Mouse (Mus musculus) heart, postnatal 10 days (tissue): ENCODE measurements around the gene Nsun3. TPM values are rescaled to one million over a fixed set of nuclear protein-coding genes. Genes with fewer than 3 reads are reported as not detected.

Source experiments
- DNase-seq, 2 experiments: peaks; one replicate each; pipeline ENCODE4 v3.0.0; 2021
- intact Hi-C: fragments of 180-260 bp; cut with DNase I; formaldehyde crosslinking; loops from one replicate; pipeline ENCODE4 v1.15.1; 2025
- total RNA-seq, 2 experiments: library from RNA; stranded (reverse); gene quantifications; 2 replicates each; pipeline ENCODE4 v1.2.3; 2021

The Nsun3 gene
- 10 to 100 TPM; 10.3 to 11.9 TPM for total RNA-seq

DNA sequence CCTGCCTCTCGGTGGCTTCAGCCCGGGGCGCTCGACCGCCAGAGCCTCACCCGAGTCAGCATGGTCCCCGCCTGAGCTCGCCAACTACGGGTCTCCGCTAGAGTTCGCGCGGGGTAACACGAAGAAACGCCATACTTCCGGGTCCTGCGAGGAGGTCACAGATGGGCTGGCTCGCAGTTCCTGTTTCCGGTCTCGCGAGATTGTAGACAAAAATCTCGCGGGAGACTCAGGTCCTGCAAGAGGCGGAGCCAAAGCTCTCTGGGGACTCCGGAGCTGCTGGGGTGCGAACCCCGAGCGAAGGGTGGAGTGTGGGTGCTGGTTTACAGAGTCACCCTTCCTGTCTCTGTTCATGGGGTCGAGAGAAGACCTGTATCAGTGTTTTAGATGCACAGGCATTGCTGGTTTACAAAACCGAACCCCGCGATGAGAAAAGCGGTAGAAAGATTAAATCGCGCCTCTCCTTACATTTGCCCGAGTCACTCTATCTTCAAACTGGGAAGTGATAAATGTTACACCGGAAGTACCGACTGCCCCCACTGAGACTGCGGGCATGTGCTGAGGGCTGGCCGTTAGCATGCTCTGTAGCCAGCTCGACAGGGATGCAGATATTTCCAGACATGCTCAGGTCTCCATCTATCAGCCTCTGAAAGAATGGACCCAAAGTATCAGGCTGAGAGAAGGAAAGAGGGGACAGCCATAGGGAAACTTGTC lies at the start of gene Nsun3:
Gene Nsun3, minus strand, starts transcription at position 198 of the 711 bp plus-strand sequence.
- intact Hi-C loops = no loop called here
- peak; percentile 96 for DNase-seq

DNA sequence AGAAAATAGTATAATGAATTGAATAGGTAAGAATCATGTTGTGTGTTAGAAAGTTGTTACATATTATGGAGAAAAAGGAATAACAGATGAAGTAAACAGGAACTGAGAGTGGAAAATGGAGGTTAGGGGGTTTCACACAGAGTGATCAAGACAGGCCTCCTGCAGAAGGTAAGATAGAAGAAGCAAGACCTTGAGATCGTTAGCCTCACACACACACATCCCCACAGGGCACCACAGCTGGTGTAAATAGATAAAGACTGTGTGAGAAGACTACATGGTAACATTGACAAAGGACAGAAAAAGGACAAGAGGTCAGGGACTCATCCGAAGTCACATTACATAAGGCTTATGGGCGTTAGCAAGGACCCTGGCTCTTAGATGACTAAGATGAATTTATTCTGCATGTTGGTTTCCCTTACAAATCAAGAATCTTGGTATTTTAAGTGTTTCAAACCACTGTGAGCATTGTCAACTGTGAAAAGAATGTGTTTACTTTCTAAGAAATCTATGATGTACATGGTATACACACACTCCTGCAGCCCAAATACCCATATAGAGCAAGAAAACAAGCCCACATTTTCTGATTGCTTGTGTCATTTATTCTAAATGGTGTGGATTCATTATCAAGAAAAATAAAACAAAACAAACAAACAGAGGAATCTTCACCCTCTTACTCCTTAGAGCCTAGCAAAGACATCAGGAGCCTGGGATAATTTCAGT lies 47.6 kb upstream of the Nsun3 start:
- DNase-seq = no peak
- intact Hi-C loops = no loop called here

DNA sequence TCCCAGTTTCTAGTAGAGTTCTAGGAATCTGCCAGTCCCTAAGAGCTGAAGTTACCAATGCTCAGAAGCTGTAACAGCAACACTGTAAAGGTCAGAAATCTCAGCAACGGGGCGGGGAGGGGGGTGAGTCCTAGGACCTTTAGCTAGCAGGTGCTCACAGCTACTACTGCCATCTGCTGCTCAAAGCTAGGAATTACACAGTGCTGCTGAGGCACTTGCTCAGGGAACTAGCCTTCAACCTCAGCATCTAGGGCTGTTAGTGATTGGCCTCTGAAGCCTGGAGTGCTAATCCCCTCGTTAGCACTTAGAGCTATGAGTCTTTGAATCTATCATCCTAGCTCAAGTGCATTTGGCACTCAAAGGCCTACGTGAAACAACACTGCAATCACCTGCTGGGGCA lies 45.9 kb upstream of the Nsun3 start:
- intact Hi-C loops = no loop called here
- peak; percentile 48 to 57 for DNase-seq

DNA sequence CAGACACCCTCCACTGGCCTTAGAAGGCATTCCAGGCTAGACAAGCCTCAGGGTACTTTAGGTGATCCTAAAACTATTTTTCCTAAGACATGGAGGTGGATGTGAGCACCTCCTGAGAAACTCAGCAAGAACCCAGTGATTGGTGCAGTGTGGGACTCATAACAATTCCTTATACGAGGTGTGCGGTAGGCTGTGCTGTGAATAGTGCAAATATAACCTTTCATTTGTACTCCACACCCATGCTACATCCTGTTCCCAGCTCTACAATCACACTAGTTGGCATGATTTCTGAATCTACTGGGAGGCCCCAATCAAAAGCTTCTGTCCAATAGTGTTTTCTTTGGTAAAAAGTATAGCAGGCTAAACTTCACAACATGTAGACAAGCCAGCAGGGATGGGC lies 45.4 kb upstream of the Nsun3 start:
- intact Hi-C loops = no loop called here
- no peak for DNase-seq

DNA sequence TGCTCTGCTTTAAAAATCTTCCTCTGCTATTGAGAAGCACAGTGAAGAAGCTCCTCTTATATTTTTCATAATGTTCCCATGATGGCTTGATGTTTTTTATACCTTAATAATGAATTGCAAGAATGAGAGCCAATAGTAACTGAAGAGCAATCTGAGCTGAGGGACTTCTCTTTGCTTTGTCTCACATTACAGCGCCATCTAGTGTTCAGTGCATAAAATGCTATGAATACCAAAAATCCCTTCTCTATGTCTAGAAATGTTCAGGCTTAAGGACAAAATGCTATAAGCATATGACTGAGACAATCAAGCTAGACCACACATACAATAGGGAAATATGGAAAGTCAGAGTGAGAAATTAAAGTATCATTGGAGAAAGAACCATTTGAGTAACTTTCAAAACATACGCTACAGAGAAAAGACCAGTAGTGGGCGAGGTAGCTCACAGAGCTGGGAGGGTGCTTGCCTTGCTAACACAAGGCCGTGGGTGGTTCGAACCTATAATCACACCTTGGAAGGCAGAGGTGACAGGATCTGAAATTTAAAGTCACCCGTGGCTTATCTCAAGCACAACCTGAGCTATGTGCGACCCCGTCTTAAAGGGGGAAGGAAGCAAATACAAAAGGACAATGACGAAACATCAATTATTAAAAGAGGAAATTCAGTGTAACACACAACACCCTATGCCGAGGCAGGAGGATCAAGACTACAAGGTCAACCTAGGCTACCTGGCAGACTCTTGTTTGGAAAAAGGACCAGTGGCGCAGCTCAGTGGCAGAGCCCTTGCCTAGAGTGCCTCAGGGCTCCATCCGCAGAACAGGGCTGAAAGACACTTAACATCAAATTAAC lies 39.8 kb upstream of the Nsun3 start:
- intact Hi-C loops = loop anchor here (2.0 to 10.0 kb wide), 2 partner anchors 44 to 322 kb away; no protein-coding TSS in a partner anchor
- DNase-seq = peak; percentile 18 to 52

DNA sequence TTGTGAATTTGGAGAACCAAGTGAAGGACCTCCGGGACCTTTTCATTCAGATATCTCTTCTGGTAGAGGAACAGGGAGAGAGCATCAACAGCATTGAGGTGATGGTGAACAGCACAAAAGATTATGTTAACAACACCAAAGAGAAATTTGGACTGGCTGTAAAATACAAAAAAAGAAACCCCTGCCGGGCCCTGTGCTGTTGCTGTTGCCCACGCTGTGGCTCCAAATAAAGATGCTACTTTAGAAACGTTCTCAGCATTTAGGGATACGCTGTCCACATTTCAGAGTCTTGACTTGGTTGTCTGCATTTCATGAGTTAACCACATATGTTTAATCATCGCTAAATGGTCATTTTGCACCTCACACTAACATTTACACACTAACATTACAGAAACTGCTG lies 35.9 kb upstream of the Nsun3 start:
- intact Hi-C loops = loop anchor here (10.0 kb wide), 1 partner anchor 318 kb away; no protein-coding TSS in a partner anchor
- DNase-seq = no peak

DNA sequence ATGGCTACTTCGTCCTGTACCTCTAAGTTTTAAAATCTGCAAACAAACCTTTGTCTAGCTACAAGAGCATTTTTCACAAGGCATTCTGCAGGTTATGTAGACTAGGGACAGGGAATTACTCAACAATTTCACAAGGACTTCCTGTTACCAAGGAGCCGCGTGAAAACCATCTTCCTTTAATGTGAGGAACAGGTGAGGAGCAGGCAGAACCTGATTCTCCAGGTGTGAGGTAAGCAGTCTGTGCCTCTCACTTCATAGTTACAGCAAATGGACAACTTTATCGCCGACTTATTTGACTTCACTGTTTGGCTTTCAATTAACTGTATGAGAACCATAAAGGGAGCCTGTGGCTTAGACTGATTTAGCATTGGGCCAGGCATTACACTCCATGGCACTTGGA lies 27.9 kb upstream of the Nsun3 start, which contains the start of gene Stx19:
Gene Stx19, plus strand, starts transcription at position 186 of the 400 bp plus-strand sequence.
- intact Hi-C loops = no loop called here
- DNase-seq = no peak

DNA sequence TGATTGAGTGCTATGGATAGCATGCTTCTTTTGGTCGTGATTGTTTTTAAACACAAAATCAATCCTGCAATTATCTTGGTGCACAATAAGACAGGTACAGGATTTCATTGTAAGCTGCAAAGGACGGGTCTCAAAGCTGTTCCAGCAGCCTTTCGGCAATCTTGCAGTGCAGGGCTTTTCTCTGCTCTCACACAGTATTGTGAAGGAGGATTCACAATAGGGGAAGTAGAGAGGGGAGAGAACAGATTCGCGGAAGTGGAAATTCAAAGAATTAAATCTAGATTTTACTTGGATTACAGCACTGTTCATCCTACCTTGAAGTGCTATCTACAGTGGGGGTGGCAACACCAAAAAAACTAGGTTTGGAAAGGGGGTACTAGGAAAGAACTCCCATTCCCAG lies 27.2 kb upstream of the Nsun3 start:
- DNase-seq = no peak
- intact Hi-C loops = no loop called here

DNA sequence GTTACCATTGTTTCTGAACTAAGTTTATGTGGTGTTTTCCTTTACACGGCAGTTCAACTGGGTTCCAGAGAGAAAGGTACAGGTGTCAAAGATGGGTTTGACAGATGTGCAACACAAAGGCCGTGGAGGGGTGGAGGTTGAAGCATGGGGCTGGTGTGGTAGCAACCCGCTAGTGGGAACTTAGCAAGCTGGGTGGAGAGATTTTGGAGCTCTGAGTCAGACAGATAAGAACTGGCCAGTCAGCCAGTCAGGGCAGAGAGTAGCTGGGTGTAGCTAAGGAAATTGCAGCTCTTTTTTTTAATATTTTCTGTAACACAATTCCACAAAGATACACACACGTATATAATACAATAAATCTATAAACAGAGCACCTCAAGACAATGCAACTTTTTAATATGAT lies 24.2 kb upstream of the Nsun3 start:
- intact Hi-C loops = no loop called here
- no peak for DNase-seq

DNA sequence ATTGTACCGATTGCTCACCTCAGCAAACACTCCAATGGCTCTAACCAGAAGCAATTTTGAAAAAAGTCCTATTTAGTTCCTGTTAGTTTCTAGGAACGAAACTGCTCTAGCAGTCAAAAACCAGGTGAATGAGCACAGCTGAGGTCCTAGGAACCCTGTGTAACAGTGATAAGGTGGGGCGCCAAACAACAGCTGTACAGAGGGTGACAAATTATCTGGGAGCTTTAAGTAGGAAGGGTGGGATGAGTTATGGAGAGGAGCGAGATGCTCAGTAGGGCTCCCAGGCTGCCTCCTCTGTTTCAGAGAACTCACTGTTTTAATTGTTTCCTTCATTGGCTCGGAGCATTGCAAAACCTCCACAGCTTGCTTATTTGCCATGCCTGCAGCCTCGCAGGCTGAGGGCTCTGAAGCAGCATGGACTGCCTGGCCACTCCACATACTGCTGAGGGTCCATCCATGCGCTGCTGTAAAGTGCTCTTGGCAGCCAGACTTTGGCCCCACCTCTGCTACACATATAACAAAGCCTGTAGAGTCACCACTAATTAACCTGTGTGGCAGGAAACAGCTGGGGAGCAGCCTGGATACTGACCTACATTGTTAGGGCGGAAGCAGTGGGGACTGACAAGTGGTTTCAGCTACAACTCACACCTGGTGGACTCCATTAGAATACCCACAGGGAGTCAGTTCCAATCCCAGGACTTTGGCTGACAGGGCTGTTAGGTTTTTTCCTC lies 20.8 kb upstream of the Nsun3 start:
- intact Hi-C loops = no loop called here
- DNase-seq = peak; percentile 12 to 17

DNA sequence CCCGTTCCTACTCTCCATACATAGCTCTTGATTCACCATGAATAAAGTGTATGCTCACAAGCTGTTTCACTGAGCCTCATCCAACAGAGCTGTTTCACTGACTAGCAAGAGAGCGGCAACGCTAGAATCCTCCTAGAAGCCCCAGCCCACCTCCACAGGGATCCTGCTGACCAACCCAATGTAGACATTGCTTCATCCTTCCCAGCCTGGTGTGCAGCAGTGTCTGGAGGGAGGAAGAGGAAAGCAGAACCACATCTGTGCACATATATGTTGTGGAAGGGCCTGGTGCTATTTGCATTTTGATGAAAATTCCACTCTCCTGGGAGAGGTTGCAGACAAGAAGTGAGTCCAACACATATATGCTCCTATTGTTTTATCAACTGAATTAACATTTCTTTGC lies 18.0 kb upstream of the Nsun3 start:
- intact Hi-C loops = no loop called here
- no peak for DNase-seq

DNA sequence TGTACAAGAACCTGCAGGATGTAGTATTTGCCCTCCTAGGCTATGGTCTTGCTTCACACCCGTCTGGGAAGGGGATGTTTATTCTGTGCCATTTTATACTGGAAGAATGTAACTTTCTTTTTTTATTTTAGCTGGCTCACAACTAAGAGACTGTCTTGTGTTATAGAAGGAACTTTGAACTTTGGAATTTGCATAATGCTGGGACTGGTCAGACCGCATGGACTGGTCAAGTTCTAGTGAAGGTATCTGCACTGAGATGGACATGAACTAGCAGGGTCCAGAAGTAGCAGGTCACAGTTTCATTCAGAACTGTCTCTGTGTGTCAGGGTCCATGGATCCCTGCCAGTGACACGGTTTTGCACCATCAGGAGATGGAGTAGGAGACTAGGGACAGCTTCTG lies 13.2 kb upstream of the Nsun3 start:
- no peak for DNase-seq
- intact Hi-C loops = no loop called here

DNA sequence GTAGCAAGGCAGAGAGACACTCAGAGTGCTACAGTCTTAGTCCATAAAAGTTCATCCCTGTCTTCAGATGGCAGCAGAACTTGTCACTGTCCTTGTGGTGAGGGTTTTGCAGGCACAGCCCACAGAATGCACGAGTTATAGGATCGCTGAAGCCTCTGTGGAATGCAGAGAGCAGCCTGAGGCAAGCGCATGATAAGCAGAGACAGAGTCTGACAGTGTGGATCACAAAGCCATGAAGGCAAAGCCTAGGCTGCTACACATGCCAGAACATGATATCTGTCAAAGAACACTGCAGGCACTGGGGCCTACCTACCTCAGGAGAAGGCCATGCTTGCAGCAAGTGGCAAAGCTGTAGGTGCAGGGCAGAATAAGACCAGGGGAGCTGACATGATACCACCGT lies 12.8 kb upstream of the Nsun3 start:
- intact Hi-C loops = no loop called here
- no peak for DNase-seq

DNA sequence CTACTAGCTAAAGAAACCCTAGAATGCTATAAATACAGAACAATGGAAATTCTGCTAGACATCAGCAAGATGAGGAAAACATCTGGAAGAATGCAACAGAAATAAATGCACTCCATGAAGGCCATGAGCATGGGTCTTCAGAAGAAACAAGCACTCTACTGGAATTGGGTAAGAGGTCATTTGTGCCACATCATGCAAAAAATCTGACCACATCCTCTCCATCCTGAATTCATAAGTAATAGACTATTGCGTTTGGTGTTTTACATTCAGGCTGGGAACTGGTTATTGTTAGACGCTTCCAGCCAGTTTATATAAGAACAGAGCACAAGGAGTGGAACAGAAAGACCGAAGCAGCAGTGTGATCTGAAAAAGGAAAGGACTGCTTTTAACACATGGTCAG lies 12.2 kb upstream of the Nsun3 start:
- DNase-seq = no peak
- intact Hi-C loops = no loop called here

DNA sequence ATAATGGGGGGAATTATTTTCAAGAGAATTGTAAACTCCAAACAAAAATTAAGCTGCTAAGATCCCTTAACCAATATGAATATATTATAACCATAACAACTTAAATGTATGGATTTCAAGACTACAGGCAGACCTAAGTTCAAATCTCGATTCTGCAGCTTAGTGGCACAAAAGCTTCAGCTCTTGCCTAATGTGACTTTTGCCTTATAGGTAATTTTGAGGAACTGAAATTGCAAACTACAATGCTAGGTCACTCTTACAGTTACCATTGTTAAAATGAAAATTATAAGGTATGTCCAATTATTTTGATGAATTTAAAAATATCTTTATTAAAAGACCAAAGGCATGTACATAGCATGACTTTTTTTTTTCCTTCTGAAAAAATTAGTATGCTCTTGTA lies 10.0 kb upstream of the Nsun3 start:
- intact Hi-C loops = no loop called here

DNA sequence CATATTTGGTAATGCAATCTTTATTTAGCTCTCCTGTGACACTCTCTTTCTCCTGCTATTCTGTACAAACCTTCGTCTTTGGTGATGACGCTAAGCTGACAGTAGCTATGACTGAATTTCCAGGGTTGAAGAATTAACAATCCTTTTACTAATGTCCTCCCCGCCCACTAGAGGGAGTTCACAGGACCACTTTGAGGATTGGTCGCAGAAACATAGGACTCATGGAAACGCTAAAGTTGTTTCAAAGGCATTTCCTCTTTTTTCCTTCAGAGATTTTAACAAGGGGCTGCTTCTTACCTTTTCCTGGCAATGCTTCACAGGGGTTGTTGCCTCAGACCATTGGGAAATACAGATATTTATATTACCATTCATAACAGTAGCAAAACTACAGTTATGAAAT lies 4.4 kb downstream of the Nsun3 start:
- peak; percentile 13 to 34 for DNase-seq

More for the DNA sequence above, 10.0 kb upstream of the Nsun3 start:
- DNase-seq = no peak

DNA sequence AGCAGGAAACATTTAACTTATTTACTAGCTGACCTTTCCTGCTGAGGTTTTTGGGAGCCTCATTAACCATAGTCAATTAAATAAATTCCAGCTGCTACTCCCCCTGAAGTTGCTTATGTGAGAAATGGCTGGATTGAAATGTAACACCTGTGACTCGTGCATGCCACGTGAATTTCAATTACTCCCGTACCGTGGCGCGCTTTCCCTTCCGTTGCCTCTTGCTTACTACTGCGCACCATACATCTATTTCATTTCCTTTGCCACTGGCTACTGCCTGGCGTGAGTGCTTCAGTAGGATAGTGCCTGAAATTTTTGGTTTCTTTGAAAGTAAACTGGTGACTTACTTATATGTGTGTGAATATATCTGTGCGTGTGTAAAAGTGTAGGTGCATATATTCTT lies 8.3 kb downstream of the Nsun3 start:
- intact Hi-C loops = no loop called here

More for the DNA sequence above, 4.4 kb downstream of the Nsun3 start:
- intact Hi-C loops = loop anchor here (2.0 to 5.0 kb wide), 2 partner anchors 45 to 220 kb away; no protein-coding TSS in a partner anchor

DNA sequence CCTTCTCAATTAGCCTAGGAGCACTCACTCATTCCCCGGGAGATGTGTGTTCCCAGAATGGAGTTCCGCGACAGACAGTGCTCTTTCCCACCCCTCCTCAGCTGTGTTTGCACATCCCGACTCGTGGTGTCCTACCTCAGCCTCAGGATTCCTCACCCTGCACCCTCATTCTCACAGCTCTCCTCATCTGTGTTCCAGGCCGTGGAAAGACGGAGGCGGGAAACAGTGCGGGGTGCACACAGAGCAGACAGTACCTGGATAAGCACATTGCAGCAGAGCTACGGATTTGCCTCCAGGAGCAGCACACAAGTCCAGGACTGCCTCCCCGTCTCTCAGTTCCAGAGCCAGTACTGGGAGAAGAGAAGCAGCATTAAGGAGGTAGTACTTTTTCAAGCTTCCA lies 10.6 kb downstream of the Nsun3 start:
- intact Hi-C loops = no loop called here
- DNase-seq = no peak

More for the DNA sequence above, 8.3 kb downstream of the Nsun3 start:
- DNase-seq = no peak

DNA sequence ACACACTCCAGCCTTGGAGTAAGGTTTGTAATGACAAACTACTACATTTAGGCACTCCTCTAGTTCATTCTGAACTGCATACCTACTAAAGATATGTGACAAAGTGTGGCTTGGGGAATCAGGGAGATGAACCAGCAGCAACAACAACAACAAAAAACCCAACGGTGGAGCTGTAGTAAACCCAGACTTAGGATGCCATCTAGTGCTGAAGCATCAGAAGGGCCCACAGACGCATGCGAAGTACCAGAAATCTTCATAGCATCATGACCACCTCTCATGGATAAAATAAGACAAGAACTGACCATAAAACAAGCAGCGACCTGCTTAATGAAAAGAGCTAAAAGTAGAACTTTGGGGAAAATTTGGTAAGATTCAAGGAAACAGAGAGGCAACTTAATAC lies 13.2 kb downstream of the Nsun3 start:
- no peak for DNase-seq
- intact Hi-C loops = no loop called here

DNA sequence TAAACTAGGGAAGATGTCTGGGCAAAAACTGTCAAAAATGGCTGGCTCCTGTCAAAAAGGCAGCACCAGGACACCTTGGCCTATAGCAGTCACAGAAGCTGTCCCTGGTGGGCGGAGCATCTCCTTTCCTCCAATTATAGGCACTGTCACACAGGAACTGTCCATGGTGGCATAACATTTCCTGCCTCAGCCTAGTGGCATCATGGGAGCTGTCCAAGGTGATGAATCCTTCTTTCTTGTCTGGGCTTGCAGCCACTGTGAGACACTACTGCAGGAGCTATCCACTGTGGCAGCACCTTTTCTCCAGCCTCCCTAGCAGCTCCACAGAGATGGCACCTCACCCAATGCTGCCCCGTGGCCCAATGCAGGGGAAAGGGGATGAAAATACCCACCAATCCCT lies 28.3 kb downstream of the Nsun3 start:
- DNase-seq = peak; percentile 14 to 20
- intact Hi-C loops = no loop called here
